ENCODE assay signal across 22 mouse cellular contexts in the genomic region with DNA sequence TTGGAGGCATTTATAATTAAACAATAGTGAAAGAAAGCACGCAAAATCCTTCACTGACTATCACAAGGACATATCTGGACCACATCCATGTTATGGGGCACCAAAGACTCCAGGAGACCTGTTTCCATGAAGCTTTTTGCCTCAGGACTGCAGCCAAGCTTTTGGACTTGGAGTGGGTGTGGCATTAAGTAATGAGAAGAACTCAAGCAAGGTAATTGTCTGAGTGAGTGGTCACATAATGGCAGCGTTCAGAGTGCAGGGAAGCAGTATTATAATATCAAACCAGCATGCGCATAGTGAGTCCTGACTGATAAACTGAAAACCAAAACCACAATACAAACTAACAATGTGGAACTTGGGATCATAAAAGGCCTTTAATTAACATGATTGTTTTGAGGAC.
"Had no signal": no experiment of that assay in that cellular context is flagged by ENCODE, and none has a peak within 500 bp of the region (broad histone marks: within the 10 kb centered on the region; RNA-seq: fewer than 3 reads in every experiment).

No protein-coding gene starts in this region.

- H3K4me1 ChIP-seq: heart, embryonic 10.5 days; heart, embryonic 12.5 days; hindbrain, embryonic 13.5 days; hindbrain, embryonic 15.5 days; limb, embryonic 13.5 days; limb, embryonic 15.5 days; liver, embryonic 12.5 days had no signal

- DNase-seq: gastrocnemius, adult 2 months; gastrocnemius, postnatal 10 days; gastrocnemius, postnatal 25 days; heart, adult 18-20 months; heart, postnatal 10 days; heart, postnatal 4 days; kidney, adult 11 months; kidney, adult 2 months; kidney, postnatal 10 days; kidney, postnatal 25 days; kidney, postnatal 4 days; left cerebral cortex, postnatal 4 days had no signal

- H3K27ac ChIP-seq: gastrocnemius, adult 2 months; heart, embryonic 10.5 days; hindbrain, embryonic 13.5 days; hindbrain, embryonic 15.5 days; hindbrain, postnatal 0 days; layer of hippocampus, adult 2 months; limb, embryonic 13.5 days; limb, embryonic 15.5 days; liver, embryonic 12.5 days; liver, embryonic 14.5 days had no signal

- H3K9me3 ChIP-seq: heart, embryonic 10.5 days; heart, embryonic 12.5 days; hindbrain, embryonic 13.5 days; hindbrain, embryonic 15.5 days; limb, embryonic 13.5 days; limb, embryonic 15.5 days; liver, embryonic 12.5 days had no signal

- H3K4me3 ChIP-seq: gastrocnemius, adult 2 months; heart, embryonic 10.5 days; heart, embryonic 12.5 days; hindbrain, embryonic 13.5 days; hindbrain, embryonic 15.5 days; layer of hippocampus, adult 2 months; limb, embryonic 13.5 days; limb, embryonic 15.5 days; liver, embryonic 12.5 days had no signal

- H3K36me3 ChIP-seq: heart, embryonic 10.5 days; heart, embryonic 12.5 days; hindbrain, embryonic 13.5 days; hindbrain, embryonic 15.5 days; limb, embryonic 13.5 days; limb, embryonic 15.5 days; liver, embryonic 12.5 days had no signal

- H3K27me3 ChIP-seq: heart, embryonic 12.5 days; hindbrain, embryonic 13.5 days; hindbrain, embryonic 15.5 days; limb, embryonic 13.5 days; limb, embryonic 15.5 days; liver, embryonic 12.5 days had no signal
